Mouse (Mus musculus) liver, embryonic 14.5 days (tissue): Measurements from ENCODE around the gene Tnfrsf18.

Source experiments
- CTCF ChIP-seq: IDR thresholded peaks from 2 replicates; pipeline ENCODE4 v1.5.1; 2016; ENCODE audit warnings: antibody characterized with exemption, low read depth, control low read depth
- EP300 ChIP-seq: IDR thresholded peaks from 2 replicates; pipeline ENCODE4 v1.6.1; 2016; ENCODE audit warnings: antibody characterized with exemption, low read depth

DNA sequence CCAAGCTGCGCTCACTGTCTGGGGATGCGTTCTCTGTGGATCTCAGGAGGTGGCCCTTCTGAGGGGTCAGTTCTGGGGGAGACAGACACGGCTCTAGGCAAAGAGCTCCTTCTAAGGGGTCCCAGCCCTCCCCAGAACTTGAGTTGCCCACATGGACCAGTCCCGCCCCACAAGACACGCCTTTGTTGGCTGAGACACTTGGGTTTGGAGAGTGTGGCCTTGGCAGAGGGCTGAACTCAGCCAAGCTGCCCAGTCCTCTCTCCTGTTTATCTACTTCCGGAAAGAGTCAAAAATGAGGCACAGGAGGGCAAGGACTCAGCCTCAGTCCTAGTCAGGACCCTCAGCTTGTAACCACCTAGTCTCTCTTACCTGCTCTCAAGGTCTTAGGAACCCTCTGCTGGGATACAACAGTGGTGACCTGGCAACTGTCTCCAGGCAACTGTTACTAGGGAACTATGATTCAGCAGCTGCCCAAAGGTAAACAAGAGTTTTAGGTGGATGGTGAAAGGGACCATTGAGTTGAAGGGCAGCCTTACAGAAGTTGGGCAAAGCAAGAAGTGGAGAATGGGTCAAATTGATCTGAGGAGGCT, 24.5 kb downstream of the Tnfrsf18 start:
- no peak for TF ChIP-seq EP300
- no peak for TF ChIP-seq CTCF
